Mouse (Mus musculus): ENCODE measurements at regions not wholly inside any gene's neighbourhood (a gene's known extent, or its start where the extent isn't known, plus 50 kb on each side); places are given as distances from the start of the nearest gene placed in this dataset.

DNA sequence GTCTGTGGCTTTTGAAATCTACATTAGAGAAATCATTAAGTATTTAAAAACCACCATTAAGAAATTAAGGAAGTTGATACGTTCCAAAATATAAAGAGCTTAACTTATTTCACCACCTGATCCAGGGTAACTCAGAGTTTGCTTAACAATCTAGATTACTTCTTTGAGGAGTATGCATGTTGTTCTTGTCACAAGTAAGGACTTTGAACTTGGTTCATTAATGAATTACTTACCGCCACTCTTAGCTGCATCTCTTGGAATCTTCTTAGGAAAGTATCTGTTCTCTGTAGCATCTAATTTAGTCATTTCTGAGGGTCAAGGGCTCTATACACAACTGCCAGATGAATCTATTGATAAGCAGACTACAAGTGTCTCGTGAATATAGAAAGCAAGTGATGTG is 715.4 kb upstream of the Tbl1xr1 start:
- no peak for ATAC-seq (replicated peaks; ENCODE audit: low FRiP score, poor library complexity, severe bottlenecking)

DNA sequence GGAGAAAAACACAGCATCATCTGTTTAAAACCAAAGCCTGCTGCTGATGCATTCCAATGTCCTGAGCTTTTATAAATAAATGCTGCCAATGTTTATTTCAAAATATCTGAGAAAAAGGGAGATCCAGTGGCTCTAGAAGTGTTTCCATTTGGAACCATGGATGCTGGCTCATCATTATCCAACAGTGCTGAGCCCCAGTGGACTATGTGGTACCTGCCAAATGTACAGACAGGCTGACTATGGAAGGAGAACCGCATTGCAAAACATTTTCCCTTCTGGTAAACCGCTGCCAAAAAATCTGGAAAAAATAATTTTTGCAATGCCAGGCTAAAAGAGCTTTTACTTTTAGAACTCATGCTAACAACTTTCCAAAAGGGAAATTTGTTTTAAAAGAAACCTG is 696.6 kb upstream of the Tbl1xr1 start:
- ATAC-seq (replicated peaks; ENCODE audit: low FRiP score, poor library complexity, severe bottlenecking) = no peak

DNA sequence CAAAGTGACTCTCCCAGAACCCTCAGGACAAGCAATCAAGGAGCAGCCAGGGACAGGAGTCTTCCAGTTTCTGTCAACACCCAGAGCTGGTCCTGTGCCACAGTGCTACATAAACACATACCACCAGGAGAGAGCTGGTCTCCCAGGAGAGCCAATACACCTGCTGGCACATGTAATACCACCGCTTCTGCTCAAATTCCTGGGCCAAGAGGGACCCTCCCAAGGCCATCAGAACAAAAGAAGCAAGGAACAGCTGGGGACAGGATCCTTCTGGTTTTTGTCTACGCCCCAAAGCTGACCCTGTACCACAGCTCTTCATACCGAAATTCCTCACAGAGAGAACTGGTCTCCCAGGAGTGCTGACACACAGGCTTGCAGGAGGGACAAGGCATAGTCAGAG is 695.4 kb upstream of the Tbl1xr1 start:
- no peak for ATAC-seq (replicated peaks; ENCODE audit: low FRiP score, poor library complexity, severe bottlenecking)

DNA sequence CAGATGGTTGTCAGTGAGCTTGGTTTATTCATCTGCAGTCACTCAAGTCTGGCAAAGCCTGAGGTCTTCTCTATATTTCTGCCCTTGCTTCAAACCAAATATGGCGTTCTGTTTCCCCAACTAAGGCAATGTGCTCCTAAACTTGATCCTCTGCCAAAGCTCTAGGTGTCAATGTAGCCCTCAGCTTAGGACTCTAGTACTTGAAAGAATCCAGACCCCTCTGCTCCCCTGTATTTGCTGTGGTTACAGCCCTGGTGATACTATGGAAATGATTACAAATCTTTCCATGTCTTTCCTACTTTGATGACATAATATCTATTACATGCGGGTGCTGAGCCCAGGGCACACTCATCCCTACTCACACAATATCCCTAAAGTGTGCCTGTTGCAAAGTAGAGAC is 672.9 kb upstream of the Tbl1xr1 start:
- ATAC-seq (replicated peaks; ENCODE audit: low FRiP score, poor library complexity, severe bottlenecking) = no peak

DNA sequence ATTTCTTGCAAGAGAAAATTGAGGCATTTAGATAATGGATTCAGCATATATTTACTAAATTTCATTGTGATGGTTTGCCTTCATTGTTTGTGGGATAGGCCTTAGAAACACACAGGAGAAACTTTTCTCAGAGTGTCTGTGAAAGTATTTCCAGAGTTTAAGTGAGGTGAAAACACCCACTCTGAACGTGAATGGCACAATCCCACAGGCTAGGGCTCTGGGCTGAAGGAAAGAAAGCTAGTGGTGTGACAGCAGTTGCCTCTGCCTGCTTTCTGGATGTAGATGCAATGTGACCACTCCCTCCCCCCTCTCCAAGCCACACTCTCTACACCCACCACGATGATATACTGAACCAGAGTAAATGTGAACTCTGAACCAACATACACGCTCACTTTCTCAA is 672.4 kb upstream of the Tbl1xr1 start:
- ATAC-seq (replicated peaks; ENCODE audit: low FRiP score, poor library complexity, severe bottlenecking) = no peak

DNA sequence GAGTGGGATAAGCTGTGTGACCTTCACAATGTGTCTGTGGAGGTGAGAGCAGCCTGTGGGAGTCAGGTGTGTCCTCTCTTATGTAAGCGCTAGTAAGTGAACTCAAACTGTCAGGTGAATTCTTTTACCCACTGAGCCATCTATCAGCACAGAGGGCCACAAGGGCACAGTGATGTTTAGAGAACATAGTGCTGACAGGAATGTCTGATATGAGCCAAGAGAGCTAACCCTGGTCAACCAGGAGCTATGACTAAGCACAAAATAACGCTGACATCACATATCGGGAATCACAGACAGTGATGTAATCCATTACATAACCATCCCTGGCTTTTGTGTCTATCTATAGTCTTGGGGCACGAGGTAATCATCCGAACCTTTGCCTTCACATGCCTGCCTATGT is 669.4 kb upstream of the Tbl1xr1 start:
- ATAC-seq (replicated peaks; ENCODE audit: low FRiP score, poor library complexity, severe bottlenecking) = no peak

DNA sequence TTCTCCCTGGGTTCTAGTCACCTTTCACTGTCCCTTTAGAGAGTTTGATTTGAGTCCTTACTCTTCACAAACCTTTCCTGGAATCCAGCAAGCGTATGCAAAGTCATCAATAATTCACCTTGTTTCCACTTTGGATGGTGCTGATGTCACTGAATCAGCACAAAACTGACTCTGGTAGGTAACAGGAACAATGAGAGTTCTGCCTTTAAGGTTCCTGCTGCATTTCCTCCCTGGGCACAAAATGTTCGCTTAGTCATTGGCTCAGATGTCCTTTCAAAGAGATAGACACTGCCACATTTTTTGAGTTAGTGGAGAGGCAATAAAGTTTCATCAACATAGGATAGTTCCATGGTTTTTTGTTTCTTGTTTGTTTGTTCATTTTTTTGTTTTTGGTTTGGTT is 664.4 kb upstream of the Tbl1xr1 start:
- no peak for ATAC-seq (replicated peaks; ENCODE audit: low FRiP score, poor library complexity, severe bottlenecking)

DNA sequence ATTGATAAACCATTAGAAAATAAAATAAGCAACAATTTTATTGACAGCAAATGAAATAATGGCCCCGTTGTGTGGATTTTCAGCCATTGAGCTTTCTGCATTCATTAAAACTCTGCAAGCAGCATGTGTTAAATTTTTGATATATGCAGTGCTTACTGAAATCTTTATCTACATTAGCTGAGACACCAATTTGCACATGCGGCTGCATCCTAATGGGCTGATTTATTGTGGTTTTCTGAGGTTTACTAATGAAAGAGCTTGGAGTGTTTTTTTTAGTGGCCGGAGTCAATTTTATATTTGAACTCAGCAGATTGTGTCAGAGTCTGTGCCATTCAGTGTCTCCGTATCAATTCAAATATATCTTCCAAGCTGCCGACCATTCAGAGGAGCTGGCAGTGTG is 653.3 kb upstream of the Tbl1xr1 start:
- no peak for ATAC-seq (replicated peaks; ENCODE audit: low FRiP score, poor library complexity, severe bottlenecking)

DNA sequence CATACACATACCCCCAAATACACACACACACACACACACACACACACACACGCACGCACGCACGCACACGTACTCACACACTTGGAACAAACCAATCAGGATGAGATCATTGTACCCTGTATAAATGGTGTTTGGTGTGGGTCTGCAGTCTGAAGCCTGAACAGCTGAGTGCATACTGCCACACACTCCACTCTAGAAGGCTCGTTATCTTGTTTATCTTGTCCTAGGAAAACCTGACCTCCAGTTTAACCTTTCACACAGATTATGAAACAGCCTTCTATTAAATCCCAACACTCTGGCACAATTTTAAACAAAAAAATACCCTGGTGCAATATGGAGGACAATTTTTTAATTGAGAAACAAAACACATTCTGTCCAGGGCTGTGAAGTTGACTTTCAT is 649.9 kb upstream of the Tbl1xr1 start:
- ATAC-seq (replicated peaks; ENCODE audit: low FRiP score, poor library complexity, severe bottlenecking) = no peak

DNA sequence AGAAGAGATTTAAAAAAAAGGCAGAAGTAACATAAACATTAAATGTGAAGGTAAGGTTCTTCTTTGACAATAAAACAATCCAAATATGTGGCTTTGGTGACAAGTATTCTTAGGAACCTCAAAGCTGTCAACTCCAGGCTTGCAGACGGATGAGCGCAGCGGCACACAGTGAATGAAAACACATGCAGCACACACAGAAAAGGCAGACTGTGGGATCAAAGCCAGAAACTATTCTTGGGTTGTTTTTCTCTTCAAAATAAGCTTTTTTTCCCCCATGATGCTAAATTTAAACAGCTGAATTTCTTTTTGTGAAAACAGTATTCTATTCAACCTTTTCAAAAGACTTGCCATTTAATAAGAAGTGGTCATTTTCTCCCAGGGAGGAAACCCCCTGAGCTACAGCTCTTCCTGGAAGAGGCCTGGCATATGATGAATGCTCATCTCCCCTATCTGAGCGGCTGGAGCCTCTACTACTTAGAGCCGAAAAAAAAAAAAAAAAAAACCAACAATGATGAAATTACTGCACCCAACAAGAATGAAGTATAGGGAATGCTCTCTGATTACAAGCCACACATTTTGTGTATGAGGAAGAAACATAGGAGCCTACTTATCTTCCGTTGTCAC is 648.9 kb upstream of the Tbl1xr1 start:
- ATAC-seq (replicated peaks; ENCODE audit: low FRiP score, poor library complexity, severe bottlenecking) = no peak

DNA sequence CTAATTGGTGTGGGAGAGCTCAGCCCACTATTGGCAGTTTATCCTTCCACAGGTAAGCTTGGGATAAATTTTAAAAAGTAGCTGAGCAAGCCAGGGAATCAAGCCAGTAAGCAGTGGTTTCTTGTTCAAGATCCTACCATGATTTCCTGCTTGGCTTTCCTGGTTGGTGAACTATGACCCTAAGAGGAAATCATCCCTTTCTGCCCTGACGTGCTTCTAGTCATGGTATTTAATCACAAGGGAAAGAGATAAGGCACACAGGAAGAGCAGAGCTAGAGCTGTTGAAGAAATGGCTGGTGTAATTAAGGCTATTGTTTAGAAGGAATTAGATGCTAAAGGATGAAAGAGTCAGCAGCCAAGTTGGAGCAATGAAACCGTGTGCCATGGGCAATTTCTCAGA is 648.3 kb upstream of the Tbl1xr1 start:
- no peak for ATAC-seq (replicated peaks; ENCODE audit: low FRiP score, poor library complexity, severe bottlenecking)

DNA sequence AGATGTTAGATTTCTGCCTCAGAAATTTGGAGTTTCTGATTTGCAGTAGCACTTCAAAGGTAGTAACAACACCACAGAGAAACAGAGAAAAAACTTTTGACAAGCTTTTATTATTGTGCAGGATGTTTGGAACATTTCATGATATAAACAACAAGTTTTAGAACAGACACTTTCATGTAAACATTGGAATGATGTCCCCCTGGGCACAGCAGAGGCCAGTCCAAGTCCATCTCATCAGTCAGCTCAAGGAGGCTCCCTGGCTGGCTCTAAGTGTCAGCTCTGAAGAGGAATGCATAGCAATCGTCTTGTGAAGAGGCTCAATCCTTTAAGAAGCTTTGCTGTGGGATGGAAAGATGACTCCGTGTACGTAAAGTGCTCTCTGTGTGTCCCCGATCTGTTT is 612.2 kb upstream of the Tbl1xr1 start:
- ATAC-seq (replicated peaks; ENCODE audit: low FRiP score, poor library complexity, severe bottlenecking) = no peak

DNA sequence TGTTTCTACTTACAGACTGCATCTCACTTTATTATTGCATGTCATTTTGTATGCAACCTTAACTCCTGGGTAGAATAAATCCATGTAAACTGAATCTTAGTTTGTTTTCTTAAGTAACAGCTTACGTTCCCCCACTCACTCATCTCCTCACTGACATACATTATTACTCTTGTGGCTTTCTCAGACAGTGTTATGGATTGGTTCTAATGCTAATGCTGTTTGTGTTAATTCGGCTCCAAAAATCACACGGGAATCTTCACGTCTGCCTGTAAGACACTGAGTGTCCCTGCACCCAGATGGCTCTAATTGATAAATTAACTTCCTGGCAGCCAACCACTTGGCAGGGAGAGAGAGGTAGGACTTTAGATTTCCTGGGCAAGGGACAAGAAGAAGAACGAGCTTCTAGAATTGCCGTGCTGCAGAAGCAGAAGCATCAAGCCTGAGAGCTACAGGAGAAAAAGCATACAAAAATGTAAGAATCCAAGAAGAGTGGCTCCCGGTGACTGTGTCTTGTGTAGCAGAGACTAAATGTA is 610.3 kb upstream of the Tbl1xr1 start:
- ATAC-seq (replicated peaks; ENCODE audit: low FRiP score, poor library complexity, severe bottlenecking) = no peak

DNA sequence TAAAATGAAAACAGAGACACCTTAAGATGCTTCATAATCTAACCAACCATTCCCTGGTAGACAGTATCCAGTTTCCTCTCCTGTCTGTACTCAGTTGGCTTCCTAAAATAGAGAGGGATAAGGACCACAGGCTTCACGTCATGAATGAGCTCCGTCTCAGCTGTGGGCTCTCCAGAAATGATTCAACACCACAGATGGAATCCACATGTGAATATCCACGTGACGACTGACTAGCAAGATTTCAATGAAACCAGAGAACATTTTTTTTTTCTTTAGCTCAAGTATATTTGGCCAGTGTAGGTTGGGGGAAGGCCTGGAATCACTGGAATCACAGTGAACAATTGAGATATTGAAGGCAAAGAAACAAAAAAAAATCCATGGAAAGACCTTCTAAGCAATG is 599.1 kb upstream of the Tbl1xr1 start:
- ATAC-seq (replicated peaks; ENCODE audit: low FRiP score, poor library complexity, severe bottlenecking) = no peak

DNA sequence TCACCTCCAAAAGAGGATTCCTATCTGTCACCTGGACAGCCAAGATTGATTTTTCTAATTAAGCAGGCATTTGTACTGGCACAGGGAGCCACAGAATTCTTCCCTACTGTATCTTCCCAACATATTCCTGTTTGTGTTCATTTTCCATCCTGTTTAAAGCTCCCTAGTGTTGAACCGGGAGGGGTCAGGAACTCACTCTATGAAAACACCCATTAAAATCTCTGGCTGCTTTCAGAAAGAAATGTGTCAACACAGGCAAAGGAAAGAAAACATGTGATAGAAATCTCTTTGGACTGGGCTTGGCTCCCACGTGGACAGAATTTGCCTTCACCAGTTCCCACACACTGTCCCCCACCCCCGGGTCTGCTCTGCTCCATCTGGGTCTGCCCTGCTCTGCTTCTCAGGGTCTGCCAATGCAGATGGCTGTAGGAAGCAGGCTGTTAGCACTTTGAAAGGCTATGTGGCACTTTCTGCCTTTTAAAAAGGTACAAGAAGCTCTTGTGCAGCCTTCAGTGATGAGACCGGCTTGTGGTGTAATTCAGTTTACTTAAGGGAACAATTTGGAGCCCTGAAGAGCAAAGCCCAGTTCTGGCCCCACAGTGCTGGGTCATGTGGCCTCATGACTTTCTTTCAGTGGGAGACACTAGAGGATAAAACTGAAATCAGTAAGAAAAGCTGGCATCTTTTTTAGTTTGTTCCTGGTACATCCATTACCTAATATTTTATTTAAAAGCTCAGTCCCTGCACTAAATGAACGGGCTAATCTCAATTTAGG is 597.2 kb upstream of the Tbl1xr1 start:
- no peak for ATAC-seq (replicated peaks; ENCODE audit: low FRiP score, poor library complexity, severe bottlenecking)

DNA sequence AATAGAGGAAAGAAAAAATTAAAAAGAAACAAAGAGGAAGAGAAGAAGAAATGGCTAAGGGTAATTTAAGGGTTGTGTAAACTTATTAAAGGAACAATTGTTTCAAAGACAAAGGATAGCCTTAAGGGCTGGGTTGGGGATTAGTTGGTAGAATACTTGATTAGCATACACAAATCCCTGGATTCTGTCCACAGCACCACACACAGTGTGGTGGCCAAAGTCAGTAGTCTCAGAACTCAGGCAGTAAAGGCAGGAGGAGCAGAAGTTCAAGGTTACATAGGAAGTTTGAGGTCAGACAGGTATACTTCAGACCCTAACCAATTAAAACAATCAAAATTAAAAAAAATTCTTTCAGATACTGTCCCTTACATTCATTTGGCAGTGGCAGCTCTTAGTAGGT is 596.6 kb upstream of the Tbl1xr1 start:
- no peak for ATAC-seq (replicated peaks; ENCODE audit: low FRiP score, poor library complexity, severe bottlenecking)

DNA sequence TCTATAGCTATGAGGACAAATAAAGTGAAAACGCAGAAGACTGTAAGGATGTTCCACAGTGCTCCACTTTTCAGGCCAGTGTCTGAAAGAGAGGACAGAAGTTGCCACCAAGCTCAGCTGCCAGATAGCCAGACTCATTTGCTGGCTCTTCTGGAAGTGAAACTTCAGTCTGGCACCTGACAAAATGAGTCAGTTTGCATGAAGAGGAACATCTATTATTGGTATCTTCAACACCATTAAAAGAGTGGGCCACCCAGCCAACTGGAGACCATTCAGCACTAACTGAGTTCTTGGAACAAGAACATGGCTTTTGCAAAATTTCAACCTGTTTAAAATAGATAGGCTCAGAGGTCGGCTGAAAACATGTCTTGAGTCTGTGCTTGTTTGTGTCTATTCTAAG is 592.4 kb upstream of the Tbl1xr1 start:
- ATAC-seq (replicated peaks; ENCODE audit: low FRiP score, poor library complexity, severe bottlenecking) = no peak

DNA sequence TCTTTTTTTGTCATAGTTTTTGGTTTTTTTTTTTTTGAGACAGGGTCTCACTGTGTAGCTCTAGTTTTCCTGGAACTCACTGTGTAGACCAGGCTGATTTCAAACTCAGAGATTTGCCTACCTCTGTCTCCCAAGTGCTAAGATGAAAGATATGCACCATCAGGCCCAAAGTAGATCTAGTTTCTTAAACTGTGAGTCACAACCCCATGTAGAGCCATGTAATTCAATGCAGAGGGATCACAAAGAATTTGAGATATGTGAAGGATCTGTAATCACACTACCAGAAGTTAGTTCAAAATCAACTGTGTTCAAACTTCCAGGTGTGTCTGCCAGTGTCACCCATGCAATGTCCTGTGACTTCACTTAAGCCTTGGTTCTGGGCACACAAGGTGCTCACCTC is 591.0 kb upstream of the Tbl1xr1 start:
- ATAC-seq (replicated peaks; ENCODE audit: low FRiP score, poor library complexity, severe bottlenecking) = no peak

DNA sequence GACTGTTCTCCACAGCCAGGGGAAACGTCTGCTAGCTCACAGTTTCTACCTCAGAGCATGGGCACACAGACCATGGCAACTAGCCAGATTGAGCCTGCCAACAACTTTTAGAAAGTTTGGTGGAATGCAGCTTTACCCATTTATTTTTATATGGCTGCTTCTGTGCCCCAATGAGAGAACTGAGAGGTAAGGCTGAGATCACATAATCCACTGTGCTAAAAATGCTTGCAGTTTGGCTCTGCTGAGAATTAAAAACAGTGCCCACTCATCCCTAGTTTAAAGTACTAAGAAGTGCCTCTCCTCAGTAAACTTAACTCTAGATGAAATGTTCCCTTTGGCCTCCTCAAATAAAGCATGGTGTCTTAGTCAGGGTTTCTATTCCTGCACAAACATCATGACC is 586.9 kb upstream of the Tbl1xr1 start:
- ATAC-seq (replicated peaks; ENCODE audit: low FRiP score, poor library complexity, severe bottlenecking) = no peak

DNA sequence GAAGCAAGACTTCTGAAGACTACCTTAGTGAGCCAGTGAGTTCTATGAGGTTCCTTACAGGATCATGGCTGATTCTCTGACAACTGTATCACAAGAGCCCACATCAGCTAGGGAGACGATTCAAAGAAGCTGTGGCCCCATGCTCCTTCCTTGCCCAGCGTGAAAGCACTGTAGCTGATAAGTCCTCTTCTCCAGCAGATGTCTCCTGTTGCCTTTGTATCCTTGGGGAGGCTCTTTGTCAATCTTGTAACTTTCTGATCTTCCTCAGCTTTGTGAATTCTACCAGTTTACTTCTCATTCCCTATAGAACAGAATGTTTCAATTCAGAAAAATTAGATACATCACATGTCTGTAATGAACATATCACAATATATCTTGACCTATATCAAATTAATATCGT is 584.0 kb upstream of the Tbl1xr1 start:
- ATAC-seq (replicated peaks; ENCODE audit: low FRiP score, poor library complexity, severe bottlenecking) = no peak

DNA sequence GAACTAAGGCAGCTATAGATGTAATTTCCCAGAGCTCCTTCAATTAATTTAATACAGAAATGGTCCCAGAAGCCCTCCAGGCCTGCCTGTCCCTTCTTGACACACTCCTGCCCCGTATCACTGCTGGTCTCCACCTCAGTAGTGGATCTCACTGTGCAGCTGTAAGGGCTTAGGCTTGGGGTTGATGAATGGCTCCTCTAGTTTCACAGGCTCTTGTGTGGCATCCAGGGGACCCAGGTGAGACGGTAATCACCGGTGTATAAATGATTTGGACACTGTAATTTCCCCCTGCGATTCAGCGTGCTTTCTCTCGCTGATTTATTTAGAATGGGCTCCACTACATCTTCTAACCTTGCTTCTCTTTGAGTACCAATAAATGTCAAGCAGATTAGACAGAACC is 583.1 kb upstream of the Tbl1xr1 start:
- ATAC-seq (replicated peaks; ENCODE audit: low FRiP score, poor library complexity, severe bottlenecking) = no peak

DNA sequence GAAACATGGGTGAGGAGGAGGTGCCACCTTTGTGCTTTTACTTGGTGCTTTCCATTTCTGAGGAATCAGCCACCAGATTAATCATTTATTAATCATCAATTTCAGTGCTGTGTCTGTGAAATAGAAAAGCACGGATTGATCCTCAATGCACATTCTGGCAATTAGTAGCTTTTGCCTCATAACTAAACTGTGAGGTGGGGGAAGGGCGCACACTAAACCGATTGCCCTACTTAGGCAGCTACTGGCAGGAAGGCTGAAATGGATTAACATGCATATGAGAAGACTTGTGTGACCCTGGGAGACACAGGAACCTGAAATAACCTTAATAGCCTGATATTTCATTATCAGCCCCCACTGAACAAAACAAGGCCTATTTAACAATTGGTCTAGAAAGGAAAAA is 581.5 kb upstream of the Tbl1xr1 start:
- no peak for ATAC-seq (replicated peaks; ENCODE audit: low FRiP score, poor library complexity, severe bottlenecking)

All from erythroblast, adult 5-6 weeks (primary cell).